Mouse (Mus musculus) midbrain, embryonic 15.5 days (tissue): ENCODE results near the gene Tmie. TPM values are rescaled to one million over a fixed set of nuclear protein-coding genes. Genes with fewer than 3 reads are reported as not detected.

Experiments used
- ATAC-seq: fragments of 200-750 bp; cut with Nextera tagmentation; replicated peaks from 2 replicates; pipeline ENCODE4 v1.8.0; 2017; ENCODE audit warnings: moderate TSS enrichment
- H3K27ac ChIP-seq: fragments of 300-500 bp; sonication (generic); 2 replicates; pipeline ENCODE4 v1.5.1; 2015; ENCODE audit warnings: mild to moderate bottlenecking, inconsistent platforms
- H3K27me3 ChIP-seq: fragments of 300-500 bp; sonication (generic); replicated peaks from 2 replicates; pipeline ENCODE4 v1.6.1; 2015; ENCODE audit warnings: inconsistent platforms
- H3K36me3 ChIP-seq: fragments of 300-500 bp; sonication (generic); replicated peaks from 2 replicates; pipeline ENCODE4 v1.6.1; 2015; ENCODE audit warnings: inconsistent platforms
- H3K4me1 ChIP-seq: fragments of 300-500 bp; sonication (generic); 2 replicates; pipeline ENCODE4 v1.6.1; 2015; ENCODE audit warnings: inconsistent platforms
- H3K4me2 ChIP-seq: fragments of 300-500 bp; sonication (generic); 2 replicates; pipeline ENCODE4 v1.6.1; 2015; ENCODE audit warnings: inconsistent platforms, mild to moderate bottlenecking, moderate library complexity
- H3K4me3 ChIP-seq: fragments of 300-500 bp; sonication (generic); 2 replicates; pipeline ENCODE4 v1.5.1; 2015; ENCODE audit warnings: mild to moderate bottlenecking, inconsistent platforms
- H3K9ac ChIP-seq: fragments of 300-500 bp; sonication (generic); 2 replicates; pipeline ENCODE4 v1.6.1; 2015; ENCODE audit warnings: mild to moderate bottlenecking, inconsistent platforms
- H3K9me3 ChIP-seq: fragments of 300-500 bp; sonication (generic); 2 replicates; pipeline ENCODE4 v1.6.1; 2016; ENCODE audit warnings: inconsistent platforms
- WGBS: fragments of 180-500 bp; shearing (Covaris S2); methylation state at CpG from one replicate; pipeline ENCODE4 v1.1.7; 2015; ENCODE audit warnings: mixed read lengths; 5-methylcytosine and 5-hydroxymethylcytosine counted together
- polyA plus RNA-seq: library from polyadenylated mRNA; unstranded; fragments of >200 nt; fragmentation: Nextera tagmentation; extraction: Ambion mirVana; gene quantifications from 2 replicates; pipeline ENCODE4 v1.2.1, GENCODE M21; 2015

The Tmie gene
- polyA plus RNA-seq, 1 experiment from 2014 or later: 2.7 TPM

- ATAC-seq: no peak
- no peak overlapping the region for H3K27ac ChIP-seq
- peaks cover 32% of the 10 kb centered on the region for H3K27me3 ChIP-seq
- H3K9me3 ChIP-seq: no peaks in the 10 kb centered on the region
- 78% methylated on average over 7 of the region's 7 CpGs for WGBS
- no peak overlapping the region for H3K9ac ChIP-seq
- no peak overlapping the region for H3K4me3 ChIP-seq
- H3K4me1 ChIP-seq: peaks cover 15% of the 10 kb centered on the region
- no peaks in the 10 kb centered on the region for H3K36me3 ChIP-seq
- no peak overlapping the region for H3K4me2 ChIP-seq
These were observed 2.0 kb upstream of the Tmie start for GRCm38 (mm10) chr9:110881953-110882352.

- peak overlapping the region; percentile 48 for H3K4me3 ChIP-seq
- H3K9ac ChIP-seq: no peak overlapping the region
- H3K27ac ChIP-seq: no peak overlapping the region
- H3K27me3 ChIP-seq: peaks cover 32% of the 10 kb centered on the region
- peak overlapping the region; percentile 96 for H3K4me2 ChIP-seq
- H3K4me1 ChIP-seq: peaks cover 15% of the 10 kb centered on the region
- ATAC-seq: no peak
- no peaks in the 10 kb centered on the region for H3K36me3 ChIP-seq
- no peaks in the 10 kb centered on the region for H3K9me3 ChIP-seq
- 69% methylated on average over 4 of the region's 4 CpGs for WGBS
These were observed 859 bp upstream of the Tmie start for GRCm38 (mm10) chr9:110880772-110881171.

GRCm38 (mm10) chr9:110879191-110879920, 557 bp downstream of the Tmie start, which contains the start of gene Als2cl:
Als2cl (plus strand) TSS chr9:110879870.
- H3K27ac ChIP-seq: no peak within 1 kb of the TSS

GRCm38 (mm10) chr9:110877888-110878287, 2.0 kb downstream of the Tmie start:
- Histone ChIP-seq H3K4me1 (peaks cover 37% of the 10 kb centered on the region), H3K36me3 (no peaks in the 10 kb centered on the region), H3K9me3 (no peaks in the 10 kb centered on the region), H3K9ac (no peak overlapping the region), H3K4me2 (no peak overlapping the region), H3K27ac (no peak overlapping the region), H3K4me3 (no peak overlapping the region), H3K27me3 (peaks cover 32% of the 10 kb centered on the region)
- ATAC-seq: no peak
- WGBS: 81% methylated on average over 5 of the region's 5 CpGs

More at GRCm38 (mm10) chr9:110879191-110879920, 557 bp downstream of the Tmie start, which contains the start of gene Als2cl:
- peaks cover 26% of the 10 kb centered on the region for H3K4me1 ChIP-seq
- no peak for ATAC-seq
- H3K36me3 ChIP-seq: no peaks in the 10 kb centered on the region
- H3K4me3 ChIP-seq: peak within 1 kb of the TSS; percentile 48
- no peaks in the 10 kb centered on the region for H3K9me3 ChIP-seq
- H3K9ac ChIP-seq: peak within 1 kb of the TSS; percentile 30
- peak within 1 kb of the TSS; percentile 96 for H3K4me2 ChIP-seq
- 16% methylated on average over 12 of the region's 12 CpGs for WGBS
- H3K27me3 ChIP-seq: peaks cover 32% of the 10 kb centered on the region

- H3K4me1 ChIP-seq: peaks cover 37% of the 10 kb centered on the region
- no peak overlapping the region for H3K27ac ChIP-seq
- no peak overlapping the region for H3K4me3 ChIP-seq
- H3K9ac ChIP-seq: no peak overlapping the region
- no peak for ATAC-seq
- H3K4me2 ChIP-seq: no peak overlapping the region
- H3K9me3 ChIP-seq: no peaks in the 10 kb centered on the region
- H3K27me3 ChIP-seq: peaks cover 32% of the 10 kb centered on the region
- 85% methylated on average over 1 of the region's 1 CpGs for WGBS
- H3K36me3 ChIP-seq: no peaks in the 10 kb centered on the region
These were observed 2.6 kb downstream of the Tmie start for GRCm38 (mm10) chr9:110877353-110877752.

GRCm38 (mm10) chr9:110875288-110875695, 4.6 kb downstream of the Tmie start:
- peak; percentile 21; the same call in 1 of the 2 replicates for ATAC-seq
- Histone ChIP-seq H3K27me3 (peaks cover 21% of the 10 kb centered on the region), H3K36me3 (no peaks in the 10 kb centered on the region), H3K9ac (no peak overlapping the region), H3K4me3 (no peak overlapping the region), H3K9me3 (no peaks in the 10 kb centered on the region), H3K4me1 (peaks cover 32% of the 10 kb centered on the region), H3K4me2 (no peak overlapping the region), H3K27ac (0 out of 2 replicates have a peak overlapping the region, but pooled peaks have one; percentile 53)
- WGBS: 23% methylated on average over 4 of the region's 6 CpGs

GRCm38 (mm10) chr9:110874660-110875191, 5.2 kb downstream of the Tmie start:
- peak; percentile 61 for ATAC-seq

GRCm38 (mm10) chr9:110873681-110874659, 5.9 kb downstream of the Tmie start:
- no peaks in the 10 kb centered on the region for H3K9me3 ChIP-seq
- peak overlapping the region; percentile 61 for H3K4me2 ChIP-seq
- peak overlapping the region; percentile 11; the same call in 1 of the 2 replicates for H3K9ac ChIP-seq
- peak overlapping the region; percentile 37 for H3K4me3 ChIP-seq
- 0 out of 2 replicates have a peak overlapping the region, but pooled peaks have one; percentile 53 for H3K27ac ChIP-seq
- ATAC-seq: peak; percentile 82
- WGBS: 5% methylated on average over 40 of the region's 40 CpGs
- H3K27me3 ChIP-seq: peaks cover 8% of the 10 kb centered on the region
- peaks cover 22% of the 10 kb centered on the region for H3K4me1 ChIP-seq
- no peaks in the 10 kb centered on the region for H3K36me3 ChIP-seq

More at GRCm38 (mm10) chr9:110874660-110875191, 5.2 kb downstream of the Tmie start:
- H3K9ac ChIP-seq: no peak overlapping the region
- H3K4me1 ChIP-seq: peaks cover 27% of the 10 kb centered on the region
- 6% methylated on average over 3 of the region's 3 CpGs for WGBS
- H3K4me2 ChIP-seq: peak overlapping the region; percentile 61; the same call in 1 of the 2 replicates
- peaks cover 15% of the 10 kb centered on the region for H3K27me3 ChIP-seq
- peak overlapping the region; percentile 37; the same call in 1 of the 2 replicates for H3K4me3 ChIP-seq
- H3K9me3 ChIP-seq: no peaks in the 10 kb centered on the region
- 0 out of 2 replicates have a peak overlapping the region, but pooled peaks have one; percentile 53 for H3K27ac ChIP-seq
- no peaks in the 10 kb centered on the region for H3K36me3 ChIP-seq

- Histone ChIP-seq H3K4me3 (no peak overlapping the region), H3K36me3 (no peaks in the 10 kb centered on the region), H3K9me3 (no peaks in the 10 kb centered on the region), H3K27ac (no peak overlapping the region), H3K27me3 (no peaks in the 10 kb centered on the region), H3K9ac (no peak overlapping the region), H3K4me1 (peaks cover 22% of the 10 kb centered on the region), H3K4me2 (no peak overlapping the region)
- no peak for ATAC-seq
- WGBS: 17% methylated on average over 7 of the region's 7 CpGs
These were observed 8.9 kb downstream of the Tmie start for GRCm38 (mm10) chr9:110871030-110871429.

- Histone ChIP-seq H3K4me2 (no peak overlapping the region), H3K27me3 (peaks cover 17% of the 10 kb centered on the region), H3K4me1 (peaks cover 5% of the 10 kb centered on the region), H3K27ac (no peak overlapping the region), H3K4me3 (no peak overlapping the region), H3K36me3 (no peaks in the 10 kb centered on the region), H3K9ac (no peak overlapping the region), H3K9me3 (no peaks in the 10 kb centered on the region)
- ATAC-seq: no peak
- WGBS: 91% methylated on average over 5 of the region's 5 CpGs
These were observed 20.8 kb downstream of the Tmie start for GRCm38 (mm10) chr9:110858967-110859596.

- no peaks in the 10 kb centered on the region for H3K36me3 ChIP-seq
- ATAC-seq: no peak
- 58% methylated on average over 5 of the region's 5 CpGs for WGBS
These were observed 21.4 kb downstream of the Tmie start for GRCm38 (mm10) chr9:110858523-110858922.

More at GRCm38 (mm10) chr9:110858523-110858922, 21.4 kb downstream of the Tmie start:
- Histone ChIP-seq H3K4me2 (no peak overlapping the region), H3K9ac (no peak overlapping the region), H3K27me3 (peaks cover 17% of the 10 kb centered on the region), H3K4me3 (no peak overlapping the region), H3K9me3 (no peaks in the 10 kb centered on the region), H3K27ac (no peak overlapping the region), H3K4me1 (peaks cover 5% of the 10 kb centered on the region)
